ENCODE assay signal across 14 mouse cellular contexts in the genomic region with DNA sequence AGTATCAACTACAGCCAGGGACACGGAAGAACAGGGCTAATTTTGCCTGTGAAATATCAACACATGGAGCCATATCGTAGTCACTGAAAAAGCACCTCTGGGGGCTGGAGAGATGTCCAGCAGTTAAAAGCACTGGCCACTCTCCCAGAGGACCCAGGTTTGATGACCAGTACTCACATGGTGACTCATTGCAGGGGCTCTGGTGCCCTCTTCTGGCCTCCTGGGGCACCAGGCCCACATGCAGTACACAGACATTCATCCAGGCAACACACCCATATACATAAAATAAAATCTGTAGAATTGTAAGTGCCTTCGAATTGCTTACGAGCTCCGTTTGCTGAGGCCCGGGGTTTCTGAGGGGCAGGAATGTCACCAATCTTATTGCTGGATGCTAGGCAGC. TPM values are rescaled to one million over a fixed set of nuclear protein-coding genes. Genes with fewer than 3 reads are reported as not detected.
DNase-seq lines count a peak whose midpoint lies in the region; ATAC-seq and TF ChIP-seq lines count a peak whose summit lies in the region.
"Had no signal": no experiment of that assay in that cellular context is flagged by ENCODE, and none has a peak within 500 bp of the region (broad histone marks: within the 10 kb centered on the region; RNA-seq: fewer than 3 reads in every experiment).

No protein-coding gene starts in this region.

- no peaks in the 10 kb centered on the region for H3K4me1 ChIP-seq in liver, embryonic 14.5 days (replicated peaks; ENCODE audit: control insufficient read depth in 2 of 2, insufficient read depth in 2 of 2, low read length in 1 of 2)
- H3K4me1 ChIP-seq in liver, embryonic 12.5 days, result 0 out of 2 replicates have a peak, but pooled peaks cover 4% of the 10 kb centered on the region

- no peak overlapping the region for H3K27ac ChIP-seq in gastrocnemius, adult 2 months
- H3K27ac ChIP-seq in liver, embryonic 14.5 days, result no peak overlapping the region
- H3K27ac ChIP-seq in liver, embryonic 12.5 days, result no peak overlapping the region
- H3K27ac ChIP-seq: macrophage; stomach, embryonic 15.5 days had no signal

- no peak overlapping the region for H3K9ac ChIP-seq in liver, embryonic 14.5 days (replicated peaks)
- H3K9ac ChIP-seq in liver, embryonic 12.5 days, result no peak overlapping the region
- H3K9ac ChIP-seq: stomach, embryonic 15.5 days had no signal

- no peak overlapping the region for H3K4me2 ChIP-seq in liver, embryonic 14.5 days (ENCODE audit: low read depth)
- no peak overlapping the region for H3K4me2 ChIP-seq in liver, embryonic 12.5 days
- H3K4me2 ChIP-seq: stomach, embryonic 15.5 days had no signal

- peak; percentile 51 for TF ChIP-seq CTCF in gastrocnemius, adult 2 months (IDR thresholded peaks at IDR 0.05)
- peak; percentile 38; the same call in 1 of the 2 replicates for TF ChIP-seq CTCF in liver, embryonic 14.5 days (IDR thresholded peaks at IDR 0.05; ENCODE audit: low read depth)

- H3K27me3 ChIP-seq in liver, embryonic 14.5 days (ENCODE audit: control insufficient read depth, insufficient read depth, low read length), result peaks cover 2% of the 10 kb centered on the region; the same call in 1 of the 2 replicates
- H3K27me3 ChIP-seq in liver, embryonic 12.5 days (replicated peaks), result peaks cover 35% of the 10 kb centered on the region
- H3K27me3 ChIP-seq: stomach, embryonic 15.5 days had no signal

- no peaks in the 10 kb centered on the region for H3K36me3 ChIP-seq in liver, embryonic 14.5 days (replicated peaks; ENCODE audit: control insufficient read depth, insufficient read depth, low read depth)
- H3K36me3 ChIP-seq in liver, embryonic 12.5 days, result no peaks in the 10 kb centered on the region
- H3K36me3 ChIP-seq: stomach, embryonic 15.5 days had no signal

- peak; percentile 50 for DNase-seq in gastrocnemius, adult 2 months
- DNase-seq in gastrocnemius, postnatal 25 days, result no peak
- DNase-seq in liver, embryonic 14.5 days (ENCODE audit: low read depth in 3 of 3, low spot score in 3 of 3), result no peak
- peak; percentile 25 for DNase-seq in A20 (ENCODE audit: low read depth, low spot score)
- peak; percentile 52 for DNase-seq in embryo, embryonic 10.5 days (ENCODE audit: low spot score)
- no peak for DNase-seq in adrenal gland, postnatal 14 days
- DNase-seq in cerebellum, postnatal 10 days, result no peak
- DNase-seq: gastrocnemius, postnatal 14 days; left cerebral cortex, postnatal 4 days had no signal

- WGBS in liver, embryonic 14.5 days (ENCODE audit: insufficient replicate concordance), result 64% methylated on average over 6 of the region's 6 CpGs
- WGBS in liver, embryonic 12.5 days (ENCODE audit: insufficient replicate concordance), result 75% methylated on average over 6 of the region's 6 CpGs

- no peak overlapping the region for H3K4me3 ChIP-seq in gastrocnemius, adult 2 months
- H3K4me3 ChIP-seq in liver, embryonic 14.5 days (ENCODE audit: insufficient read depth in 1 of 2, low read depth in 2 of 2, low read length in 2 of 2), result no peak overlapping the region
- H3K4me3 ChIP-seq in liver, embryonic 12.5 days, result no peak overlapping the region
- H3K4me3 ChIP-seq: erythroblast, embryonic 14.5 days; myocyte; stomach, embryonic 15.5 days had no signal

- TF ChIP-seq EP300 in liver, embryonic 14.5 days (IDR thresholded peaks at IDR 0.05; ENCODE audit: low read depth), result no peak

- no peak for ATAC-seq in liver, embryonic 14.5 days (ENCODE audit: insufficient read depth)
- no peak for ATAC-seq in liver, embryonic 12.5 days

- intact Hi-C loops in gastrocnemius, adult 2 months (cut with DNase I), result loop anchor here (10.0 kb wide), 1 partner anchor 212 kb away; no protein-coding TSS in a partner anchor

- no peaks in the 10 kb centered on the region for H3K9me3 ChIP-seq in liver, embryonic 14.5 days (ENCODE audit: control insufficient read depth, low read length)
- H3K9me3 ChIP-seq in liver, embryonic 12.5 days (replicated peaks), result no peaks in the 10 kb centered on the region
- H3K9me3 ChIP-seq: stomach, embryonic 15.5 days had no signal

RNA-seq across cellular contexts. Expression of a gene that starts 10.3 kb away (rescaled TPM):
- 1 to 10 TPM; 1.4 to 1.8 TPM for total RNA-seq in gastrocnemius, adult 2 months (2021)
- 1 to 10 TPM; 1.2 to 2.1 TPM for total RNA-seq in gastrocnemius, postnatal 25 days (2021)
- polyA plus RNA-seq in liver, embryonic 14.5 days (2012; rRNA removed), result 0.13 and 0.23 TPM in 2 replicates
- polyA plus RNA-seq in liver, embryonic 14.5 days (2014; fragmentation: Nextera tagmentation; extraction: Ambion mirVana), result 0.05 and 0.19 TPM in 2 replicates
- polyA plus RNA-seq in liver, embryonic 12.5 days (2016; fragmentation: Nextera tagmentation; extraction: Ambion mirVana), result 0.39 and 0.69 TPM in 2 replicates
- 4.0 and 5.6 TPM in 2 replicates for total RNA-seq in adrenal gland, postnatal 14 days (2021)
- polyA plus RNA-seq: erythroblast, embryonic 14.5 days had no signal

RNA-seq across cellular contexts. Expression of a gene that starts 44.7 kb away (rescaled TPM):
- under 1 TPM in 1 of 2 experiments, not detected in 1; 0.17 TPM for total RNA-seq in gastrocnemius, adult 2 months (2021)
- under 1 TPM; 0.16 to 0.20 TPM for total RNA-seq in gastrocnemius, postnatal 25 days (2021)
- polyA plus RNA-seq in liver, embryonic 14.5 days (2012; rRNA removed), result 0.22 and 0.31 TPM in 2 replicates
- 0.19 and 0.51 TPM in 2 replicates for polyA plus RNA-seq in liver, embryonic 14.5 days (2014; fragmentation: Nextera tagmentation; extraction: Ambion mirVana)
- 0.63 and 0.68 TPM in 2 replicates for polyA plus RNA-seq in liver, embryonic 12.5 days (2016; fragmentation: Nextera tagmentation; extraction: Ambion mirVana)
- 0.74 and 1.7 TPM in 2 replicates for total RNA-seq in adrenal gland, postnatal 14 days (2021)
- polyA plus RNA-seq: erythroblast, embryonic 14.5 days; myocyte had no signal

RNA-seq across cellular contexts. Expression of a gene that starts 55.3 kb away (rescaled TPM):
- total RNA-seq in gastrocnemius, adult 2 months (2021), result under 1 TPM; 0.06 to 0.10 TPM
- total RNA-seq in gastrocnemius, postnatal 25 days (2021), result under 1 TPM; 0.05 to 0.26 TPM
- 0.03 and 0.07 TPM in 2 replicates for polyA plus RNA-seq in liver, embryonic 14.5 days (2012; rRNA removed)
- not detected in 2 replicates for polyA plus RNA-seq in liver, embryonic 14.5 days (2014; fragmentation: Nextera tagmentation; extraction: Ambion mirVana)
- 0.08 and 0.28 TPM in 2 replicates for polyA plus RNA-seq in liver, embryonic 12.5 days (2016; fragmentation: Nextera tagmentation; extraction: Ambion mirVana)
- total RNA-seq in adrenal gland, postnatal 14 days (2021), result 0.71 and 0.74 TPM in 2 replicates
- polyA plus RNA-seq: erythroblast, embryonic 14.5 days; myocyte had no signal

Comparison
In these comparisons a context has a peak if more than half of its experiments do, and no peak if none do; other contexts are left out.
1. DNase-seq: peak in gastrocnemius, adult 2 months (single experiment), A20 (single experiment) and embryo, embryonic 10.5 days (single experiment); none in gastrocnemius, postnatal 25 days (single experiment), liver, embryonic 14.5 days (0 of 3), adrenal gland, postnatal 14 days (single experiment) and cerebellum, postnatal 10 days (0 of 2).